Mouse (Mus musculus) lung, postnatal 25 days (tissue): ENCODE results near the gene Ncbp3.

ENCODE experiments used
- DNase-seq: peaks from one replicate; pipeline ENCODE4 v3.0.0; 2022; ENCODE audit warnings: low spot score

Ncbp3 gene

GRCm38 (mm10) chr11:73047542-73047996 is at the start of gene Ncbp3:
Gene Ncbp3 (plus strand): TSS chr11:73047783.
- DNase-seq, result peak; percentile 96

DNA sequence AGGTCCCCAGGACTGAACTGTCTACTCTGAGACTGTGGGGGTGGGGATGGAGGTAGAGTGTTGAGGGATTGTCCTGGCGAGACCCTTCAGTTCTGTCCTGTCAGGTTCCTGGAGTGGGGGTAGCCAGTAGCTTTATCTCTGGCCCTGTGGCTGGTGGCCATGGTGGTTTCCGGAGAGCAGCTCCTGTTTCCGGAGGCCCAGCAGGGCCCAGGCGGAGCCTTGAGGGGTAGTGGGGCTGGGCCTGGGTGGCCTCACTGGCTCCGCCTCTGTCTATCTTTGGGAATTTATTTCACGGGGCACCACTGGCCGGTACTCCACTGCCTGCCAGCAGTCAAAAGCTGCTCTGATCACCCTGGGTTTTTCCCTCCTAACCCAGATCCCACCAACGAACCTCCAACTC is 48.8 kb upstream of the Ncbp3 start, which contains the start of gene P2rx1:
Gene P2rx1, plus strand, starts transcription at position 333 of the 400 bp plus-strand sequence.
- no peak for DNase-seq

DNA sequence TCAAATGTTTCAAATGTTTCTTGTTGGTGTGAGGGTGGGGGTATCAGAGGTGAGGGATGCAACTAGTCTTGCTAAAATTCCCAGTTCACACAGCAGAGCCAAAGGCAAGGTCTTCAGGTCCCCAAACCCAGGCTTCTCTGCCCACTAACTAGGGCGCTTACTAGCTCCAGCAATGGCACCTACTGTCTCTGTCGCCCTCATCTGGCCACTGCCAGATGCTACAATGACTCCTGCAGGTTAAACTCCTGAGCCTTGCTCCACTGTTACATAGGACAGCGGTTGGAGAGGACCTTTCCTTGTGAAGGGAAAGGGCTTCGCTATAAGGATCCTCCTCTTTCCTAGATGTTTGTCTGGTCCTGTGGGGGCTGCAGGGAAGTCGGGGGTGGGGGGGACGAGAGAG is 46.6 kb upstream of the Ncbp3 start:
- peak; percentile 83 for DNase-seq

- DNase-seq, result peak; percentile 76
Observed at GRCm38 (mm10) chr11:73006377-73006776, 41.2 kb upstream of the Ncbp3 start.

- DNase-seq, result no peak
Observed at GRCm38 (mm10) chr11:73007113-73007512, 40.5 kb upstream of the Ncbp3 start.

DNA sequence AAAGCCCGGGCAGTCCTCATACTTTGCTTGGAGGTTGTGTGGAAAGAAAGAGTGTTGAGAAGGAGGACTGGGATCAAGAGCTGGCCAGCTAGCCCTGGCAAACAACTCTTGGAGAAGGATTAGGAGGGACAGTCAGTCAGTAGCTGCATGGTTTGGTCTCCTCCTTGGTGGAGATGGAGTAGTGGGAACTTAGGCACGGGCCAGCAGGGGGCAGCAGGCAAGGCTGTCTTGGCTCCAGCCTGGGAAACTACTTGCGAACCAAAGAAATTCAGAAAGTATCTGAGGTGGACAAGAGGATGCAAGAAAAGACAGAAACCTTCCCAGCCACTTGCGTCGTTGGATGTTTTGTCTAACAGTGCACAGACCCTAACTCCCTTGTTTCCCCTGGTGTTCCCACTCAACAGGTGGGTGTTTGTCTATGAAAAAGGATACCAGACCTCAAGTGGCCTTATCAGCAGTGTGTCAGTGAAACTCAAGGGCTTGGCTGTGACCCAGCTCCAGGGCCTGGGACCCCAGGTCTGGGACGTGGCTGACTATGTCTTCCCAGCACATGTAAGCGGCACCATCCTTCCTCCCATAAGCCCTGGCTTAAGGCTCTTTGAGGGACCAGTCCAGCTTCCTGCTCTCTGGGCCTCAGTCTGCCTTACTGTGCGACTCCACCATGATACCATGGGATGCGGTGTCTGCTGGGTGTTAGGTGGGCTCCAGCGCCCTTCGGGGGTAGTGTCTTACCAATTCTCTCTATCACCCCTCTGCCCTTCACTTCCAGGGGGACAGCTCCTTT is 39.7 kb upstream of the Ncbp3 start:
- DNase-seq, result peak; percentile 69

GRCm38 (mm10) chr11:73008826-73009225 is 38.8 kb upstream of the Ncbp3 start:
- no peak for DNase-seq

DNA sequence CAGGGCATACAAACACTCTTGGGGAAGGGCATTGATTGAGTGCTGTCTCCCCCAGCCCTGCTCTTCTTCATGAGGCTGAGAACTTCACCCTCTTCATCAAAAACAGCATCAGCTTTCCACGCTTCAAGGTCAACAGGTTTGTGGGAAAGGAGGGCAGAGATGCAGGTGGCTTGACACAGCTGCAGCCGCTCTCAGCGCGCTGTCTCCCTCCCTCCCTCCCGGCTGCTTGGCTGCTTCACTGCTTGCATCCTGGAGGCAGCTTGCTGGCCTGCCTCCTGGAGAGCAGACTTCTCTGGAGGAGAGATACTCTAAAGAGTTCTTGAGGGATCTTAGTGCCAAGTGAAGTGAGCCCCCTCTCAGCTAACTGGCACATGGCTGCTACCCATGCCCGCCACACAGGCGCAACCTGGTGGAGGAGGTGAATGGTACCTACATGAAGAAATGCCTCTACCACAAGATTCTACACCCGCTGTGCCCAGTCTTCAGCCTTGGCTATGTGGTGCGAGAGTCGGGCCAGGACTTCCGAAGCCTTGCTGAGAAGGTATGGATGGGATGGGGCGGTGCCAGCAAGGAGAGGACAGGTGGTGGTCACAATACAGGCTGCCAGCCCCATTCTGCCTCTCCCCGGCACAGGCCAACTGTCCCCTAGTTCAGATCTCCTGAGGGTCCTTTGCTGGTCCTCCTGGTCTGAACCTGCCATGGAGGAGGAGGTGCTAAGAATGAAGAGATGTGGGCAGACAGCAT is 37.9 kb upstream of the Ncbp3 start:
- no peak for DNase-seq

DNA sequence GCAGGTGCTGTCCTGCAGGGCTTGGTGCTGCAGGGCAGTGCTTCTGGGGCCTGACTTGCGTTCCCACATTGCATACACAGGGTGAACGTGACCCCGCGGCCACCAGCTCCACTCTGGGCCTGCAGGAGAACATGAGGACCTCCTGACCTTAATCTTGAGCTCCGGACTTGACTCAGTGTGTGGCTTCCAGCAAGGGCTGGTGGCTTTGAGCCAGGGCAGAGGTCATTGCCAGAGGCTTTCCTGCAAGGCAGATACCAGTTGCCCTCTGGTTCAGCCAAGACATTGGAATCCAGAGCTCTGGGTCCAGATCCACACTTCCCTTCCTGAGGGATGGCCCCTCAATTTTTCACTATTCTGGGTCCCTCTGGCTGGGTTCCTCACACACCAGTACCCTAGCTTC is 33.6 kb upstream of the Ncbp3 start:
- DNase-seq, result no peak

GRCm38 (mm10) chr11:73014831-73015344 is 32.7 kb upstream of the Ncbp3 start:
- DNase-seq, result no peak

- peak; percentile 45 for DNase-seq
Observed at GRCm38 (mm10) chr11:73015391-73016102, 32.0 kb upstream of the Ncbp3 start.

DNA sequence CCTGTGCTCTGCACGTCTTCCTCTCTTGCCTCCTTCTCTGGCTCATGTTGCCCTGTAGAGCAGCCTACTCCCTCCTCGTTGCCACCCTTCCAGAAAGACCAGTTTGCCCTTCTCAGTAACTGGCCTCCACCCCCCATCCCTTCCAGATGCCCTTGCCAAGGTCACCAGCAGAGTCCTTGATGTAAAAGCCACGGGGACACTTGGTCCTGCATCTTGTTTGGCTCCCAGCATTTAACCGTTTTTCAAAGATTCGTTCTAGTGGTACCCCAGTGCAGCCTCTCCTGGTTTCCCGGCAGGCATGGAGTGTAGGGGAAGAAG is 31.5 kb upstream of the Ncbp3 start:
- DNase-seq, result peak; percentile 38

DNA sequence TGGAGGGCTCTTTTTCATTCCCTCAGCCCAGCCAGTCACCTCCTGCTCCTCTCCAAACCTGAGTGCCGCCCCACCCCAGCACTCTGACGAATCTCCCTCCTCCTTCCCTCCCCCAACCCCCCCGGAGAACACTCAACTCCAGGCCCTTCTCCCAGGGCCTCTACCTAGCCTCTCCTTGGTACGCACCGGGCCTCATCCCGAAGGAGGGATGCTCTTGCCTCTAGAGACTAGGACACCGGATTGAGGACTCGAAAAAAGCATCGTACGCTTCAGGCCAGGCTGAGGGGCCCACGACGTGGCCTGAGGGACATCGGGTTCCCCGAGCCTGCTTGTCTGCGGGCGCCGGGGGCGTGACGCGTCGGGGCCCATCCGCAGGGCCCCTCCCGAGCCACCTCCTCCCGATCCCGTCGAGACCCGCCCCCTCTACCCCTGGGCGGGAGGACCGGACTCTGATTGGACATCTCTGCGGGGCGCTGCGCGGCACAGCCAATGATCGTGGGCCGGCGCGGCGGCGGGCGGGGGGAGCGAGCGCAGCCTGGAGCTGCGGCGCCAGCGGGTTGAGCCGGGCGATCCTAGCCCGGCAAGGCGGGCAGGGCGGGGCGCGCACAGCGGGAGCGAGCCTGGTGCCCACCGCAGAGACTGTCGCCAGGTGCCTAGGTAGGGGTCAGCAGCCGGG is 29.0 kb upstream of the Ncbp3 start, which contains the start of gene Camkk1:
Gene Camkk1, plus strand, starts transcription at position 538 of the 676 bp plus-strand sequence.
- DNase-seq, result peak; percentile 95

GRCm38 (mm10) chr11:73019147-73019795 is 28.3 kb upstream of the Ncbp3 start:
- peak; percentile 64 for DNase-seq

- no peak for DNase-seq
Observed at GRCm38 (mm10) chr11:73020953-73021800, 26.4 kb upstream of the Ncbp3 start.

DNA sequence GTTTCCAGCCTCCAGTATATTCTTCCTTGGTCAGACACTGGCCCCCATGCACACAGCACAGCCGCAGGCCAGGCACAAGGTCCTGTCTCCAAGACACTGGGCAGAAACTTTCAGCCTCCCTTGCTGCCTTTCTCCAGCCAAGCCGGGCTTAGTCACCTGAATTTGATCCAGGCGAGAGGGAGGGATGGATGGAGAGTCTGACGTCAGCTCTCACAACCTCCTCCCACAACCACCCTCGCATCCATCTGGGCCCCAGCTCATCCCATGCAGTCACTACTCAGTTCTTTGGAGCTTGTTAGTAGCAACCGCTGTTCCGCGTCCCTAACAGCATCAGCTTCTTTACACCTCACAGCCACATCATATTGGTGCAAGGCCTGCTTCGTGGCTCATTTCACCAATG is 24.5 kb upstream of the Ncbp3 start:
- peak; percentile 63 for DNase-seq

- DNase-seq, result no peak
Observed at GRCm38 (mm10) chr11:73023827-73024226, 23.8 kb upstream of the Ncbp3 start.

- DNase-seq, result peak; percentile 58
Observed at GRCm38 (mm10) chr11:73024236-73024904, 23.2 kb upstream of the Ncbp3 start.

DNA sequence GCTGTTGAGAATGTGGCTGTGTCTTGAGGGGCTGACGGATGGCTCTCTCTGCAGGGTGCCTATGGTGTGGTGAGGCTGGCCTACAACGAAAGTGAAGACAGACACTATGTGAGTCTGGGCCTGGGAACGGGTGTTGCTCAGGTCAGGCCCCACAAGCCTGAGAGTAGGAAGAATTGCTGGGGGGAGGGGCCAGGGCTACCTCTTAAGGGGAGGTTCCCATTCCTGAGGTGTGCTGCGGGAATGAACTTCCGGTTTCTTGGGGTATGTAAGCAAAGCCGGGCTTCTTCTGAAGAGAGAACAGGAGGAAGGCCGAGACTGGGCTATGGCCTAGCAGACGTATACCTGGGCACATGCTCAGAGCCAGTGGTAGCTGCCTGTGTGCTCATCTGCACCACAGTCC is 20.6 kb upstream of the Ncbp3 start:
- peak; percentile 68 for DNase-seq
